Mouse (Mus musculus) liver, adult 2 months (tissue): ENCODE data around the gene Vmn1r196.

Experiments used
- CTCF ChIP-seq: fragments of 200-500 bp; IDR thresholded peaks from 2 replicates; pipeline ENCODE4 v1.5.1; 2011; ENCODE audit warnings: low read depth, low read length, control low read depth
- POLR2A ChIP-seq: fragments of 200-500 bp; IDR thresholded peaks from 2 replicates; pipeline ENCODE4 v1.6.1; 2011; ENCODE audit warnings: low read length, control low read depth; ENCODE audit not compliant: insufficient read depth; ENCODE audit errors: extremely low read depth

DNA sequence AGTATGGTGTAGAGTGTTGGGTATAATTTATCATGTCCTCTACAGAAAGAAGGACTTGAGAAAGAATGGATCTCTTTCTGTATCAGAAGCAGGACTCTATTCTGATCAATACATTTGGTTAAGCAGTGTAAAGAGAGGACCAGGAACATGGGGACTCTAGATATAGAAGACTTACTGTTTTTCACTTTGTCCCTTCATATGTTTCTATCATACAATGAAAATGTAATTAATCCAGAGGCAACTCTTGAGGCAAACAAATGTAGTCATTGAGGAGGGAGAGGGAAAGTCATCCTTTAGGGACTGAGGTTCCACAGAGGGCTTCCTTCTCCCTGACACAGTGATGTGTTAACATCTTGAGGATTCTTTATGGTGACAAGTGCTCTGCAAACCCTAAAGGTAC lies 34.6 kb downstream of the Vmn1r196 start, which contains the start of gene Vmn1r197:
- no peak for TF ChIP-seq CTCF
- no peak for TF ChIP-seq POLR2A
